Mouse (Mus musculus) adrenal gland, adult 8-10 months (tissue): ENCODE measurements around the gene Il4. TPM values are rescaled to one million over a fixed set of nuclear protein-coding genes. Genes with fewer than 3 reads are reported as not detected.
A peak's percentile ranks its signal among the peaks of the same experiment; 100 is the strongest.

Source experiments
- DNase-seq: peaks from one replicate; pipeline ENCODE4 v3.0.0; 2022
- total RNA-seq, 4 experiments: library from RNA; stranded (reverse); gene quantifications; 2 replicates each; pipeline ENCODE4 v1.2.4; 2022

Gene Il4
- not detected for total RNA-seq

GRCm38 (mm10) chr11:53618619-53619198 is at the start of gene Il4:
Il4 (minus strand) TSS chr11:53618669.
- no peak for DNase-seq

GRCm38 (mm10) chr11:53664091-53664490 is 45.6 kb upstream of the Il4 start:
- no peak for DNase-seq

GRCm38 (mm10) chr11:53662794-53663674 is 44.6 kb upstream of the Il4 start:
- DNase-seq: no peak

- no peak for DNase-seq
Observed at GRCm38 (mm10) chr11:53657828-53658227, 39.4 kb upstream of the Il4 start.

GRCm38 (mm10) chr11:53657381-53657780 is 38.9 kb upstream of the Il4 start:
- no peak for DNase-seq

- DNase-seq: no peak
Observed at GRCm38 (mm10) chr11:53656558-53657202, 38.2 kb upstream of the Il4 start.

- no peak for DNase-seq
Observed at GRCm38 (mm10) chr11:53655043-53655442, 36.6 kb upstream of the Il4 start.

GRCm38 (mm10) chr11:53652427-53652826 is 34.0 kb upstream of the Il4 start:
- DNase-seq: no peak

GRCm38 (mm10) chr11:53651441-53651840 is 33.0 kb upstream of the Il4 start:
- no peak for DNase-seq

- no peak for DNase-seq
Observed at GRCm38 (mm10) chr11:53644017-53644416, 25.5 kb upstream of the Il4 start.

GRCm38 (mm10) chr11:53642744-53643279 is 24.3 kb upstream of the Il4 start:
- DNase-seq: no peak

GRCm38 (mm10) chr11:53637803-53638260 is 19.4 kb upstream of the Il4 start:
- DNase-seq: no peak

- no peak for DNase-seq
Observed at GRCm38 (mm10) chr11:53637046-53637802, 18.8 kb upstream of the Il4 start.

- no peak for DNase-seq
Observed at GRCm38 (mm10) chr11:53636183-53636646, 17.7 kb upstream of the Il4 start.

GRCm38 (mm10) chr11:53635590-53636182 is 17.2 kb upstream of the Il4 start:
- no peak for DNase-seq

- no peak for DNase-seq
Observed at GRCm38 (mm10) chr11:53634556-53634955, 16.1 kb upstream of the Il4 start, which contains the start of gene Il13. Il13 (minus strand) TSS chr11:53634702.

- DNase-seq: no peak
Observed at GRCm38 (mm10) chr11:53633644-53634043, 15.2 kb upstream of the Il4 start.

GRCm38 (mm10) chr11:53632122-53632733 is 13.8 kb upstream of the Il4 start:
- DNase-seq: no peak

- DNase-seq: peak; percentile 32
Observed at GRCm38 (mm10) chr11:53627859-53628258, 9.4 kb upstream of the Il4 start.

GRCm38 (mm10) chr11:53626802-53627373 is 8.4 kb upstream of the Il4 start:
- DNase-seq: no peak

- no peak for DNase-seq
Observed at GRCm38 (mm10) chr11:53624124-53624523, 5.7 kb upstream of the Il4 start.
